Mouse (Mus musculus): Measurements from ENCODE around the gene Tagln3. TPM values are rescaled to one million over a fixed set of nuclear protein-coding genes. Genes with fewer than 3 reads are reported as not detected.

Tagln3 gene
- total and polyA plus RNA-seq, 3 experiments = not detected

- no peaks in the 10 kb centered on the region for H3K27me3 ChIP-seq (ENCODE audit: control insufficient read depth in 1 of 2, insufficient read depth in 2 of 2, low read length in 2 of 2)
- no peak overlapping the region for H3K4me3 ChIP-seq (ENCODE audit: control insufficient read depth in 1 of 2, insufficient read depth in 1 of 2, low read depth in 2 of 2, low read length in 2 of 2)
- H3K9ac ChIP-seq (ENCODE audit: control insufficient read depth, low read depth, low read length, poor library complexity, severe bottlenecking) = no peak overlapping the region
- no peaks in the 10 kb centered on the region for H3K79me2 ChIP-seq (ENCODE audit: control insufficient read depth, insufficient read depth, low read length, poor library complexity)
- H3K4me1 ChIP-seq (ENCODE audit: control insufficient read depth in 1 of 2, insufficient read depth in 2 of 2, low read length in 2 of 2) = no peaks in the 10 kb centered on the region
- H3K36me3 ChIP-seq (ENCODE audit: control insufficient read depth in 1 of 2, insufficient read depth in 2 of 2, low read length in 2 of 2) = no peaks in the 10 kb centered on the region
- no peak overlapping the region for H3K27ac ChIP-seq (ENCODE audit: control insufficient read depth, low read depth, low read length)
- no peak for TF ChIP-seq ZMIZ1 (IDR thresholded peaks at IDR 0.05; ENCODE audit: low read depth, low read length)
- TF ChIP-seq HCFC1 (IDR thresholded peaks at IDR 0.05; ENCODE audit: low read depth, low read length) = no peak
- no peak for TF ChIP-seq CHD2 (IDR thresholded peaks at IDR 0.05; ENCODE audit: low read length)
- TF ChIP-seq MYB (IDR thresholded peaks at IDR 0.05; ENCODE audit: low read depth, low read length) = no peak
- no peak for TF ChIP-seq JUND (IDR thresholded peaks at IDR 0.05; ENCODE audit: low read depth, low read length)
- no peak for TF ChIP-seq GATA1 (IDR thresholded peaks at IDR 0.05; ENCODE audit: low read depth, low read length)
- no peak for TF ChIP-seq MAZ (IDR thresholded peaks at IDR 0.05; ENCODE audit: low read depth, low read length)
- no peak for TF ChIP-seq UBTF (IDR thresholded peaks at IDR 0.05; ENCODE audit: borderline replicate concordance, insufficient read depth, low read depth, low read length)
- no peak for TF ChIP-seq POLR2AphosphoS5 (IDR thresholded peaks at IDR 0.05; ENCODE audit: borderline replicate concordance, low read depth, low read length)
- TF ChIP-seq ZNF384 (IDR thresholded peaks at IDR 0.05; ENCODE audit: low read depth, low read length) = no peak
- no peak for TF ChIP-seq TAL1 (IDR thresholded peaks at IDR 0.05; ENCODE audit: low read length)
- TF ChIP-seq BHLHE40 (IDR thresholded peaks at IDR 0.05; ENCODE audit: borderline replicate concordance, low read depth, low read length) = no peak
- TF ChIP-seq CHD1 (IDR thresholded peaks at IDR 0.05; ENCODE audit: low read depth, low read length) = no peak
- TF ChIP-seq TCF12 (IDR thresholded peaks at IDR 0.05; ENCODE audit: low read depth, low read length) = no peak
- TF ChIP-seq KAT2A (conservative IDR thresholded peaks at IDR 0.05; ENCODE audit: low read depth, low read length) = no peak
- no peak for TF ChIP-seq USF2 (IDR thresholded peaks at IDR 0.05; ENCODE audit: borderline replicate concordance in 1 of 2, insufficient read depth in 1 of 2, low read depth in 1 of 2, low read length in 2 of 2)
- no peak for TF ChIP-seq RCOR1 (IDR thresholded peaks at IDR 0.05; ENCODE audit: low read depth, low read length)
- no peak for DNase-seq (ENCODE audit: low read depth, low spot score)
- H3K9me3 ChIP-seq (replicated peaks; ENCODE audit: insufficient read depth, low read length) = no peaks in the 10 kb centered on the region
Observed at GRCm38 (mm10) chr16:45723172-45723901, 1.1 kb downstream of the Tagln3 start.

DNA sequence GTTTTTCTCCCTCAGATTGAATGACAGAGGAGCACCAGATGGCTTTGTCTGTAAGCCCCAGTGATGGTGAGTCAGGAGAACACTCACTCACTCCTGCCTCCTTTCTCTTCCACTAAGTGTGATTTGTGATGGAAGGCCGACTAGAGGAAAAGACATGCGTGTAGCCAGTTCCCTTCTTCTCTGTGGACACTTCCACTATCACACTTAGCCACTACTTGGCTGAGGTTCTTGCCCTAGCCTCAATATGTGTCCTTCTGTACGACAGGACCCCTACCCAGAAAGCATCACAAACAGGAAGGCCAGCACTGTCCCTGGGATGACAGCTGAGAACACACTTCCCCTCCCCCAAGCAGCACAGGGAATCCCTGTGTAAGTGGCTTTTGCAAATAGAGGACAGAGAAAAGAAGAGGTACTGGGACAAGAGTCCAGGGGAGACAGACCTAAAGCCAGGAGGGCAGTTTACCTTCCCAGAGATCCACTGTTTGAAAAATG, 1.9 kb downstream of the Tagln3 start:
- DNase-seq (ENCODE audit: low read depth, low spot score) = no peak
- no peaks in the 10 kb centered on the region for H3K9me3 ChIP-seq (replicated peaks; ENCODE audit: insufficient read depth, low read length)
- no peak overlapping the region for H3K4me3 ChIP-seq (ENCODE audit: control insufficient read depth in 1 of 2, insufficient read depth in 1 of 2, low read depth in 2 of 2, low read length in 2 of 2)
- TF ChIP-seq MXI1 (IDR thresholded peaks at IDR 0.05; ENCODE audit: low read depth, low read length) = no peak
- no peak for TF ChIP-seq EP300 (IDR thresholded peaks at IDR 0.05; ENCODE audit: low read depth in 1 of 2, low read length in 2 of 2)
- TF ChIP-seq RCOR1 (IDR thresholded peaks at IDR 0.05; ENCODE audit: low read depth, low read length) = no peak
- TF ChIP-seq CTCF (IDR thresholded peaks at IDR 0.05 in 2 of 3, conservative IDR thresholded peaks at IDR 0.05 in 1 of 3; ENCODE audit: control insufficient read depth in 1 of 3, insufficient read depth in 1 of 3, low read depth in 2 of 3, low read length in 3 of 3, poor library complexity in 1 of 3, severe bottlenecking in 1 of 3) = no peak
- TF ChIP-seq GATA1 (IDR thresholded peaks at IDR 0.05; ENCODE audit: low read depth, low read length) = no peak
- TF ChIP-seq MAZ (IDR thresholded peaks at IDR 0.05; ENCODE audit: low read depth, low read length) = no peak
- no peak for TF ChIP-seq ETS1 (IDR thresholded peaks at IDR 0.05; ENCODE audit: low read depth, low read length)
- TF ChIP-seq TBP (IDR thresholded peaks at IDR 0.05; ENCODE audit: low read depth, low read length) = no peak
- TF ChIP-seq USF2 (IDR thresholded peaks at IDR 0.05; ENCODE audit: borderline replicate concordance in 1 of 2, insufficient read depth in 1 of 2, low read depth in 1 of 2, low read length in 2 of 2) = no peak
- TF ChIP-seq RAD21 (IDR thresholded peaks at IDR 0.05; ENCODE audit: low read depth, low read length) = no peak
- no peak for TF ChIP-seq TCF12 (IDR thresholded peaks at IDR 0.05; ENCODE audit: low read depth, low read length)
- TF ChIP-seq MAX (IDR thresholded peaks at IDR 0.05; ENCODE audit: low read length) = no peak
- TF ChIP-seq POLR2AphosphoS5 (IDR thresholded peaks at IDR 0.05; ENCODE audit: borderline replicate concordance, low read depth, low read length) = no peak
- no peak for TF ChIP-seq ZNF384 (IDR thresholded peaks at IDR 0.05; ENCODE audit: low read depth, low read length)
- TF ChIP-seq SIN3A (IDR thresholded peaks at IDR 0.05; ENCODE audit: low read length) = no peak
- no peaks in the 10 kb centered on the region for H3K27me3 ChIP-seq (ENCODE audit: control insufficient read depth in 1 of 2, insufficient read depth in 2 of 2, low read length in 2 of 2)
- no peaks in the 10 kb centered on the region for H3K79me2 ChIP-seq (ENCODE audit: control insufficient read depth, insufficient read depth, low read length, poor library complexity)
- no peak overlapping the region for H3K9ac ChIP-seq (ENCODE audit: control insufficient read depth, low read depth, low read length, poor library complexity, severe bottlenecking)
- no peaks in the 10 kb centered on the region for H3K4me1 ChIP-seq (ENCODE audit: control insufficient read depth in 1 of 2, insufficient read depth in 2 of 2, low read length in 2 of 2)
- no peaks in the 10 kb centered on the region for H3K36me3 ChIP-seq (ENCODE audit: control insufficient read depth in 1 of 2, insufficient read depth in 2 of 2, low read length in 2 of 2)
- H3K27ac ChIP-seq (ENCODE audit: control insufficient read depth, low read depth, low read length) = no peak overlapping the region
